Comparison of ENCODE assay signal across 10 mouse cellular contexts in the genomic region with DNA sequence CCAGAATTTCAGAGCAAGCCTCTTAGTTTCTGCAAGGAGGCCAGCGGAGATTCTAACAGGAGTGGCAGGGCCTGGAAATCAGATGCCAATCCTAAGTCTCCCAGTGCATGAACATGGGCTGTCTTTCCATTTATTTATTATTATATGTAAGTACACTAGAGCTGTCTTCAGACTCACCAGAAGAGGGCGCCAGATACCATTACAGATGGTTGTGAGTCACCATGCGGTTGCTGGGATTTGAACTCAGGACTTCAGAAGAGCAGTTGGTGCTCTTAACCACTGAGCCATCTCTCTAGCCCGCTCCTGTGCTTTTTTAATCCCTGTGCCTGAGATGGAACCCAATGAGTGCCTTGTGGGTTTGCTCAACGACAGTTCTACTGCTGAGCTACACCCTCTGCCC. TPM values are rescaled to one million over a fixed set of nuclear protein-coding genes. Genes with fewer than 3 reads are reported as not detected.
A peak's percentile ranks its signal among the peaks of the same experiment; 100 is the strongest.
DNase-seq lines count a peak whose midpoint lies in the region; ATAC-seq and TF ChIP-seq lines count a peak whose summit lies in the region.
"Had no signal": no experiment of that assay in that cellular context is flagged by ENCODE, and none has a peak within 500 bp of the region (broad histone marks: within the 10 kb centered on the region; RNA-seq: fewer than 3 reads in every experiment).

No protein-coding gene starts in this region.

- H3K4me1 ChIP-seq in intestine, postnatal 0 days (replicated peaks; ENCODE audit: control insufficient read depth, insufficient read depth, low read length), result no peaks in the 10 kb centered on the region
- H3K4me1 ChIP-seq in intestine, embryonic 16.5 days (ENCODE audit: control insufficient read depth, insufficient read depth, low read length), result peaks cover 24% of the 10 kb centered on the region
- H3K4me1 ChIP-seq in neural tube, embryonic 12.5 days, result peaks cover 47% of the 10 kb centered on the region

- H3K4me3 ChIP-seq in intestine, postnatal 0 days (ENCODE audit: low read depth, low read length), result no peak overlapping the region
- no peak overlapping the region for H3K4me3 ChIP-seq in intestine, embryonic 16.5 days (ENCODE audit: low read length)
- no peak overlapping the region for H3K4me3 ChIP-seq in neural tube, embryonic 12.5 days
- H3K4me3 ChIP-seq: limb, embryonic 10.5 days had no signal

- TF ChIP-seq CTCF in intestine, postnatal 0 days (IDR thresholded peaks at IDR 0.05; ENCODE audit: low read depth), result peak; percentile 60

- DNase-seq in neural tube, embryonic 10.5 days (ENCODE audit: extremely low spot score, low spot score), result no peak
- peak; percentile 64 for DNase-seq in ES-CJ7 (ENCODE audit: low read depth, low spot score)
- DNase-seq in naive thymus-derived CD4-positive, alpha-beta T cell, adult 2 months (ENCODE audit: low read depth), result peak; percentile 53
- DNase-seq in layer of hippocampus, adult 9-10 months (ENCODE audit: low spot score), result no peak
- DNase-seq in heart, postnatal 25 days (ENCODE audit: low spot score), result no peak

- H3K27me3 ChIP-seq in intestine, postnatal 0 days (replicated peaks; ENCODE audit: control insufficient read depth, insufficient read depth, low read length), result no peaks in the 10 kb centered on the region
- H3K27me3 ChIP-seq in intestine, embryonic 16.5 days (replicated peaks; ENCODE audit: control insufficient read depth, insufficient read depth, low read length), result no peaks in the 10 kb centered on the region
- no peaks in the 10 kb centered on the region for H3K27me3 ChIP-seq in neural tube, embryonic 12.5 days (replicated peaks)

- intact Hi-C loops in heart, postnatal 25 days (cut with DNase I), result no loop called here

- no peak for ATAC-seq in intestine, postnatal 0 days
- no peak for ATAC-seq in intestine, embryonic 16.5 days
- no peak for ATAC-seq in neural tube, embryonic 12.5 days (ENCODE audit: low FRiP score, low read depth)

- H3K9me3 ChIP-seq in intestine, postnatal 0 days (ENCODE audit: control insufficient read depth), result no peaks in the 10 kb centered on the region
- H3K9me3 ChIP-seq in intestine, embryonic 16.5 days (ENCODE audit: control insufficient read depth, low read length), result no peaks in the 10 kb centered on the region
- no peaks in the 10 kb centered on the region for H3K9me3 ChIP-seq in neural tube, embryonic 12.5 days
- H3K9me3 ChIP-seq: limb, embryonic 10.5 days had no signal

- no peak overlapping the region for H3K27ac ChIP-seq in intestine, postnatal 0 days (ENCODE audit: low read depth, low read length)
- H3K27ac ChIP-seq in intestine, embryonic 16.5 days (ENCODE audit: low read length), result no peak overlapping the region
- H3K27ac ChIP-seq in neural tube, embryonic 12.5 days, result peak overlapping the region; percentile 15; the same call in 1 of the 2 replicates
- H3K27ac ChIP-seq: hindbrain, embryonic 14.5 days had no signal

- H3K4me2 ChIP-seq in intestine, postnatal 0 days (replicated peaks; ENCODE audit: low read depth), result no peak overlapping the region
- no peak overlapping the region for H3K4me2 ChIP-seq in intestine, embryonic 16.5 days (ENCODE audit: low read depth, low read length)
- no peak overlapping the region for H3K4me2 ChIP-seq in neural tube, embryonic 12.5 days (replicated peaks)

- H3K36me3 ChIP-seq in intestine, postnatal 0 days (ENCODE audit: control insufficient read depth, insufficient read depth), result no peaks in the 10 kb centered on the region
- no peaks in the 10 kb centered on the region for H3K36me3 ChIP-seq in intestine, embryonic 16.5 days (ENCODE audit: control insufficient read depth, insufficient read depth, low read length)
- no peaks in the 10 kb centered on the region for H3K36me3 ChIP-seq in neural tube, embryonic 12.5 days
- H3K36me3 ChIP-seq: limb, embryonic 10.5 days had no signal

- no peak overlapping the region for H3K9ac ChIP-seq in intestine, postnatal 0 days (ENCODE audit: low read depth, low read length)
- no peak overlapping the region for H3K9ac ChIP-seq in intestine, embryonic 16.5 days (ENCODE audit: low read depth, low read length)
- H3K9ac ChIP-seq in neural tube, embryonic 12.5 days, result no peak overlapping the region
- H3K9ac ChIP-seq: hindbrain, embryonic 14.5 days had no signal

- 83% methylated on average over 5 of the region's 5 CpGs for WGBS in intestine, postnatal 0 days
- WGBS in intestine, embryonic 16.5 days, result 82% methylated on average over 5 of the region's 5 CpGs
- WGBS in neural tube, embryonic 12.5 days, result 82% methylated on average over 5 of the region's 5 CpGs

RNA-seq across cellular contexts. Expression of a gene that starts 36.2 kb away (rescaled TPM):
- 2.3 and 3.2 TPM in 2 replicates for polyA plus RNA-seq in intestine, postnatal 0 days (2015; fragmentation: Nextera tagmentation; extraction: Ambion mirVana)
- polyA plus RNA-seq in intestine, embryonic 16.5 days (2015; fragmentation: Nextera tagmentation; extraction: Ambion mirVana), result 3.9 and 5.8 TPM in 2 replicates
- 7.2 and 8.0 TPM in 2 replicates for polyA plus RNA-seq in neural tube, embryonic 12.5 days (2016; fragmentation: Nextera tagmentation; extraction: Ambion mirVana)
- 1 to 10 TPM; 2.4 to 4.2 TPM for total RNA-seq in heart, postnatal 25 days (2021)

RNA-seq across cellular contexts. Expression of a gene that starts 54.2 kb away (rescaled TPM):
- 0.70 and 1.0 TPM in 2 replicates for polyA plus RNA-seq in intestine, postnatal 0 days (2015; fragmentation: Nextera tagmentation; extraction: Ambion mirVana)
- 0.73 and 0.93 TPM in 2 replicates for polyA plus RNA-seq in intestine, embryonic 16.5 days (2015; fragmentation: Nextera tagmentation; extraction: Ambion mirVana)
- polyA plus RNA-seq in neural tube, embryonic 12.5 days (2016; fragmentation: Nextera tagmentation; extraction: Ambion mirVana), result 0.95 and 1.1 TPM in 2 replicates
- 1 to 10 TPM; 5.1 to 5.3 TPM for total RNA-seq in heart, postnatal 25 days (2021)

Comparison
In these comparisons a context has a peak if more than half of its experiments do, and no peak if none do; other contexts are left out.
1. DNase-seq: peak in ES-CJ7 (single experiment) and naive thymus-derived CD4-positive, alpha-beta T cell, adult 2 months (single experiment); none in neural tube, embryonic 10.5 days (single experiment), layer of hippocampus, adult 9-10 months (single experiment) and heart, postnatal 25 days (single experiment).